Mouse (Mus musculus) cerebellum, adult 2 months (tissue): ENCODE measurements around the gene Ttbk2.

Source experiments
- CTCF ChIP-seq: fragments of 200-500 bp; IDR thresholded peaks from 2 replicates; pipeline ENCODE4 v1.5.1; 2011; ENCODE audit warnings: low read depth, mild to moderate bottlenecking, control low read depth, low read length, moderate library complexity, borderline replicate concordance; ENCODE audit not compliant: insufficient read depth
- POLR2A ChIP-seq: fragments of 200-500 bp; IDR thresholded peaks from 2 replicates; pipeline ENCODE4 v1.6.1; 2011; ENCODE audit warnings: low read length, control low read depth, borderline replicate concordance; ENCODE audit not compliant: insufficient read depth

- TF ChIP-seq POLR2A: no peak
- TF ChIP-seq CTCF: no peak
These were observed 126.8 kb downstream of the Ttbk2 start for GRCm38 (mm10) chr2:120723621-120724020.
